Mouse (Mus musculus) embryonic stem cell, embryonic (primary cell): ENCODE measurements around the gene Rab7.

Experiments
- CTCF ChIA-PET, 4 experiments: fragments of 300-600 bp in 2 of 4; fragments of 350-600 bp in 2 of 4; sonication (Branson Sonifier 250); formaldehyde crosslinking; loops; one replicate each; lab custom pipeline; 2022; ENCODE audit warnings: inconsistent platforms in 2 of 4; lab: Charles Lee
- POLR2A ChIA-PET, 4 experiments: fragments of 300-600 bp in 2 of 4; fragments of 350-600 bp in 2 of 4; sonication (Branson Sonifier 250); formaldehyde crosslinking; loops; one replicate each; lab custom pipeline; 2022; ENCODE audit warnings: antibody characterized with exemption in 4 of 4, inconsistent platforms in 1 of 4; lab: Charles Lee

Gene Rab7

DNA sequence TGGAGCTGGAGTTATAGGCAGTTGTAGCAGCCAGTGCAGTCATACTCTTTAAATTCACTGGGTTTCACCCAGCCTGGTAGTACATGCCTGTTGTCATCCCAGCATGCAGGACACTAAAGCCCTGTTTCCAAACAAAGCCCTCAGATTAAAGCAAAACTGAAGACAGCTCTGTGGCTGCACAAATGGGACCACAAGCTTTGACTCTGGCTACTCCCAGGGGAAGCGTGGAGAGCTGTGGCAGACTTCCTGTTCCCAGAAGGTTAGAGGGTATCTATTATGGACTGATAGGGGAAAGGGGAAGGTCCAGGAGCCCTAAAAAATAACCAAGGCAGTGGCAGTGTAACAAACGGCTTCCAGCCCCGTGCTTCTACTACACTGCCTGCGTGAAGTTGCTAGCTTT lies 49.6 kb downstream of the Rab7 start:
- CTCF ChIA-PET: interaction anchor here in 1 of 4 experiments (0.6 kb wide), 2 partner anchors 358 to 975 kb away, joined by 3 read pairs; no protein-coding TSS in a partner anchor
- POLR2A ChIA-PET: interaction anchor here in 2 of 4 experiments (0.6 to 6.6 kb wide), 12 partner anchors 13 to 242 kb away, joined by 3 to 71 read pairs (median 4); partner anchors contain the start of genes H1fx (in 2 of the 2), Hmces (in 1 of the 2) and Rab7 (in 1 of the 2)

DNA sequence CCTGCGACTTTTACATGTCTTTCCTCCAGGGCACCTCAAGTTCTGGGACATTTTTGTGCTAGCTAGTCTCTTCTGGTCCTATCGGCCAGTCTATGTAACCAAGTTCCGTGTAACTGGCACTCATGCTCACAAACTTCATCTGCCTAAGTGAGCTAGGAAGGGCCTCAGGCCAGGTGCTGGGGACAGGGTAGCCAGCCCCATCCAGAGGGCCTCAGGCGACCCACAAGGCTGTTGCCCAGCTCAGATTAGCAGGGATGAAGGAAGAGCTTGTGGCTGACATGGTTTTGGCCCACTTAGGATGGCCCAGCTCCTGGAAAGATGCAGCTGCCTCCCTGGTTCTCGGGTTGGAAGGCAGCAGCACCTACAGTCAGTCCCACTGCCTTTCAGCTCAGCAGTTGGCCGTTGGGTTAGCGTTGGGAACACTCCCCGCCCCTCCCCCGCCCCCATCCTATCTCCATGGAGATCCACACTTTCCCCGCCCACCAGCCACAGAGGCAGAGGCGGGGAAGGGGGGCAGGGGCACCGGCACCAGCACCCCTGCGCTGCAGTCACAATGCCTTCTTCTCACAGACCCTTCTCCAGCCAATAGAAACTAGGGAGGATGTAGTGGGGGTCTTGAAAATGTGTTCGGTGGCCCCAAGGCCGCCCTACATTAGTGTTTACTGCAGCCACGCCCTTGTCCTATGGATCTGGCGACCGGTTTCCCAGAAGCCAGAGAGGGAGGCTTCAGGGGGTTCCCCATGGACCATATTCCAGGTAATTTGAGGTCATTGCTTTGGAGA lies 51.1 kb downstream of the Rab7 start:
- ChIA-PET CTCF (interaction anchor here (0.7 to 1.8 kb wide), 13 partner anchors 13 to 288 kb away, joined by 3 to 10 read pairs (median 4); partner anchors contain the start of genes H1fx (in 3 of the 4) and Copg1 (in 1 of the 4)), POLR2A (interaction anchor here (0.5 to 6.6 kb wide), 66 partner anchors 8 to 323 kb away, joined by 3 to 71 read pairs (median 4); partner anchors contain the start of genes Rab7 (in 4 of the 4), H1fx (in 3 of the 4), Isy1 (in 3 of the 4) and Hmces (in 2 of the 4))

DNA sequence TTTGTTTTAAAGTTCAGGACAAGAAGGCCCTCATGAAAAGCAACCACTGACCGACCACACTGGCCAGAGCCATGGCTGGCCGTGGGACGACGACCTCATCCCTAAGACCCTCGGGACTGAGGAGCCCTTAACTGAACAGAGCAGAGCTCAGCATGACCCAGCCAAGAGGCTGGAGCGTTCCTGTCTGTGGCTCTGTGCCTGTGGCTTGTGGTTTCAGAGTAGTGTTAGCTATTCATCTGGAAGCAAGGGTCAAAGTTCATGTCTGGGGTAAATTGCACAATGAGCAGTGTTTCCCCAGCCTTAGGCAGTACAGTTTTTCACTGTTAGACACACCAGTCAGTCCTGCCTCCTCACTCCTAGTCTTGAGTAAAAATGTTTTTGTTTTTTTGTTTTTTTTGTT lies 52.3 kb downstream of the Rab7 start:
- ChIA-PET POLR2A (interaction anchor here in 3 of 4 experiments (0.5 to 6.6 kb wide), 34 partner anchors 9 to 1586 kb away, joined by 3 to 71 read pairs (median 4); partner anchors contain the start of genes H1fx (in 3 of the 3), Rab7 (in 3 of the 3), Hmces (in 2 of the 3) and Isy1 (in 2 of the 3)), CTCF (interaction anchor here in 2 of 4 experiments (0.7 to 0.9 kb wide), 3 partner anchors 110 to 131 kb away, joined by 3 to 4 read pairs (median 4); no protein-coding TSS in a partner anchor)

DNA sequence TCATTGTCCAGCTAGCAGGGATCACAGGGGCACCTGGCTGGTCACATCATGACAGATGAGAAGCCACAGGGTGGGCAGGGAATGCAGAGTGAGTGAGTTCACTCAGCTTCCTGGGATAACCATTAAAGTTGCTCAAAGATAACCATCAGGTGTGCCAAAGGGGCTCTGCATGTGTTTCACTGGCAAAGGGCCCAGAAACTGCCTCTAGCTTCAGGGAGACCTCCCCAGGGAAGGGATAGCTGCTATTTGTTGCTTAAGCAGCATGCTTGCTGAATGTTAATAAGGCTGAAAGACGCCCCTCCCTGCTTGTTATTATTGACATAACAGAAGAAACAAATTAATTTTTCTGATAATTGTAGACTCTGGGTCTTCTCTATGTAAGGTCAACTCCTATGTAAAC lies 53.2 kb downstream of the Rab7 start:
- ChIA-PET POLR2A (interaction anchor here (0.6 to 6.6 kb wide), 19 partner anchors 8 to 153 kb away, joined by 3 to 71 read pairs (median 3); partner anchors contain the start of genes H1fx (in 3 of the 4), Hmces (in 2 of the 4), Isy1 (in 2 of the 4) and Rab7 (in 2 of the 4)), CTCF (interaction anchor here in 1 of 4 experiments (0.6 kb wide), 1 partner anchor 286 kb away, joined by 4 read pairs; no protein-coding TSS in a partner anchor)

DNA sequence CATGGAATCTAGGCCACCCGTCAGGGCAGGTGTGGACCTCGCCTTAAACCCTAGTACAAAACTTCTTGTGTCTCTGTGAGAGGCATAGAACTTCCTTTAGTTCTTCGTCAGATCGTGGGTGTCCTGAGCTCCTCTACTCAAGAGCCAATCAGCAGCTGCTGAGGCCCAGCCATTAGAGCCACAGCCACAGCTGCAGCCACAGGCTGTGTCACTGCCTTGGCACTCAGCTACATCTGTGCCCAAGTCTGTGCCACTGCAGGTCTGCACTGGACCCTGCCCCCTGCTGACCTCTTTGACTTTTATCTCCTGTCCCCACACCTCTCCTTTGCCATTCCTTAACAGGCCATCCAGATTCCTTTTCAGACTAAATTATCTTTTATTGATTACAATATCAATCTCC lies 53.9 kb downstream of the Rab7 start:
- ChIA-PET CTCF (interaction anchor here in 2 of 4 experiments (0.5 to 0.6 kb wide), 2 partner anchors 9 to 286 kb away, joined by 3 to 4 read pairs; no protein-coding TSS in a partner anchor), POLR2A (interaction anchor here in 3 of 4 experiments (1.0 to 6.6 kb wide), 11 partner anchors 10 to 152 kb away, joined by 3 to 71 read pairs (median 4); partner anchors contain the start of genes H1fx (in 3 of the 3), Hmces (in 1 of the 3), Isy1 (in 1 of the 3) and Rab7 (in 1 of the 3))

DNA sequence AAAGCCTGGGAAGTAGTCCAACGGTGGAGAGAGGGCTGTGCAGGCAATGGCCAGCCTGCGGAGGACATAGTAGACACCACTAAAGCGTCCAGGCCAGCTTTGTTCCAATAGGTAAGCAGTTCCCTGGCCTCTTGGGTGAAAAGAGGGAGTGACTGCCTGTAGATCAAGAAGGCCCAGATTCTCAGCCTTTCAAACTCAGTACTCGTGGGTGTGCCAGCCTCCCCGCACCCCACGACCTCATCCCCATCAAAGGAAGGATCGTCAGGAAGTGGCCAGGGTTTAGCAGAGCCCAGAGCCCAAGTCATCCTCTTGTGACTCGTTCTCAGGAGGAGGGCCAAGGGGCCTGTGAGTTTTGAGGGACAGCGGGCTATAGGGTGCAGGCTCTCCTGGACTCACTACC lies 62.6 kb downstream of the Rab7 start:
- POLR2A ChIA-PET: interaction anchor here in 2 of 4 experiments (1.0 to 2.3 kb wide), 9 partner anchors 8 to 142 kb away, joined by 3 to 15 read pairs (median 7); partner anchors contain the start of gene Rab7 (in 1 of the 2)
- CTCF ChIA-PET: interaction anchor here in 1 of 4 experiments (1.1 kb wide), 1 partner anchor 92 kb away, joined by 3 read pairs; no protein-coding TSS in a partner anchor

DNA sequence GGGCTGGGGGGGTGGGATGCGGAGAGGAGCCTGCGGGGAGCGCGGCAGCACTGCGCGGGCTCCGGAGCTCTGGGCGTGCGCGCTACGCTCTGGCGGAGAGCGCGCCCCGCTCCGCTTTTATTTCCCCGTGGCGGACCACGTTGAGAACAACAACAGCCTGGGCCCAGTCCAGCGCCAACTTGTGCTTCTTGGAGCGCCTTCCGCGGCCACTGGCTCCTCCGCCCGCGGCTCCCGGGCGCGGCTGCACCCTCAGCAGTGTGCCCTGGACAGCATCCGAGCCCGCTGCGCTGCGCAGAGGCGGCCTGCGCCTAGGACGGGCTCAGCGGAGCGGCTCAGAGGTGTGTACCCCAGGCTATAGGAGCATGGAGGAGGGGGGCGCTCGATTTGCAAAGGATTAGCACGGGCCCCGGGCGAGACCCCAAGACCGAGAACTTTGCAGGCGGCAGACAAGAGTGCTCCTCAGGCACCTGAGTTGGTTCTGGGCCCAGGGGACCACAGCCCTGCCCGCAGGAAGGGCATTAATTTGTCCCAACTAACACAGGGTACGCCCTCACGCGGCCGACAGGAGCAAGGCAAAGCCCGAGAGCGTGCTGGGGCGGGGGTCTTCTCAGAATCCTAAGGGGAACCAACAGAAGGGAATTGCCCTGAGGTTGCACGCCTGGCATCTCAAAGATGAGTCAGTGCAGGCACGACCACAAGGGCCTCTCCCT lies 63.4 kb downstream of the Rab7 start, which contains the start of gene H1fx:
Gene H1fx, minus strand, starts transcription at position 91 of the 710 bp plus-strand sequence.
- POLR2A ChIA-PET: interaction anchor here (0.6 to 4.2 kb wide), 57 partner anchors 9 to 860 kb away, joined by 3 to 71 read pairs (median 5); partner anchors contain the start of genes Hmces (in 3 of the 4), Copg1 (in 2 of the 4), Isy1 (in 2 of the 4) and Rab7 (in 2 of the 4)
- CTCF ChIA-PET: interaction anchor here in 3 of 4 experiments (0.6 to 1.9 kb wide), 9 partner anchors 12 to 935 kb away, joined by 3 to 10 read pairs (median 4); partner anchors contain the start of gene Hmces (in 1 of the 3)

DNA sequence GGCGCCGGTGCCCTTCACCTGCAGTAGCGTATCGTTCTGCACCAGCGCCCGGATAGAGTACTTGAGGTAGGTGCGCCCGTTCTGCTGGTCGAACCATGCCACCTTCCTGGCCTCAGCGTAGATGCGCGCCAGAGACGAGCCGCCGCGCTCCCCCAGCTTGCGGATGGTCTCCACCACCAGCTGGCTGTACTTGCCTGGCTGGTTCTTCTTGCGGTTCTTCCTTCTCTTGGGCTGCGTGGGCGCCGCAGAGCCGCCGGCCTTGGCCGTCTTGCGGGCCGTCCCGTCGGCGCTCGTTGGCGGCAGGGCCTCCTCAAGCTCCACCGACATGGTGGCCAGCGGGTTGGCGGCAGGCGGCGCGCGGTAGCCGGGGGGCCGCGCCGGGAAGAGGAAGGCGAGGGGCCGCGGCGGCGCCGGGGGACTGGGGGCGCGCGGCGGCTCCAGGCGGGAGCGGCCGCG lies 64.0 kb downstream of the Rab7 start:
- CTCF ChIA-PET: interaction anchor here in 3 of 4 experiments (0.6 to 1.9 kb wide), 10 partner anchors 11 to 935 kb away, joined by 3 to 10 read pairs (median 4); partner anchors contain the start of gene Hmces (in 1 of the 3)
- POLR2A ChIA-PET: interaction anchor here (0.5 to 4.2 kb wide), 59 partner anchors 9 to 859 kb away, joined by 3 to 71 read pairs (median 5); partner anchors contain the start of genes Hmces (in 3 of the 4), Copg1 (in 2 of the 4), Isy1 (in 2 of the 4) and Rab7 (in 2 of the 4)

DNA sequence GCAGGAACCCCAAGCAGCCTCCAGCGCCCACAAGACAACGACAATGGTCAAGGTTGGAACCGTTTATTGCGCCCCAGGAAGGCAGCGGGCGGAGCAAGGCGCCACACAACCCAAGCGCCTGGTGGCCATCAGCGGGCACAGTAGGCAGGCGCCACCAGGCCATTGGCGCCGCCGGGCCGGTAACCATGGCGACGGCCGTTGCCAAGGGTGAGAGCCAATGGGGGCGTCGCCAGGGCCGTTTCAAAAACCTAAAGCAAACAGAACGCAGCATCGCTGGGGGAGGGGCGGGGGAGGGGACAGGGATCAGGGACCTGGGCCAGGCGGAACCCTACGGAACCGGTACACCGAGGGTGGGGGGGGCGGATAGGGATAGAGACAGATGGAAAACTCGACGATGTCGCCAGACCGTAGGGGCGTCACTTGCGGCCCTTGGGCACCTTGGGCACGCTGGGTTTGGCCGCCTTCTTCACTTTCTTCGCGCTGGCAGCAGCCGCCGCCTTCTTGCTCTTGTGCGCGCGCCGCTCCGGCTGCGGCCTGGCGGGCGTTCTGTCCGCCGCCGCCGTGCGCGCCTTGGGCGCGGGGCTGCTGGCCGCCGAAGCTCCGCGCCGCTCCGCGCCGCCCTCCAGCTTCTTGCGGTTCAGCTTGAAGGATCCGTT lies 64.6 kb downstream of the Rab7 start:
- ChIA-PET POLR2A (interaction anchor here (0.5 to 4.2 kb wide), 50 partner anchors 10 to 858 kb away, joined by 3 to 71 read pairs (median 5); partner anchors contain the start of genes Hmces (in 3 of the 4), Copg1 (in 2 of the 4), Rab7 (in 2 of the 4) and Isy1 (in 1 of the 4)), CTCF (interaction anchor here in 3 of 4 experiments (0.6 to 1.9 kb wide), 8 partner anchors 13 to 236 kb away, joined by 3 to 10 read pairs (median 4); partner anchors contain the start of gene Hmces (in 1 of the 3))

DNA sequence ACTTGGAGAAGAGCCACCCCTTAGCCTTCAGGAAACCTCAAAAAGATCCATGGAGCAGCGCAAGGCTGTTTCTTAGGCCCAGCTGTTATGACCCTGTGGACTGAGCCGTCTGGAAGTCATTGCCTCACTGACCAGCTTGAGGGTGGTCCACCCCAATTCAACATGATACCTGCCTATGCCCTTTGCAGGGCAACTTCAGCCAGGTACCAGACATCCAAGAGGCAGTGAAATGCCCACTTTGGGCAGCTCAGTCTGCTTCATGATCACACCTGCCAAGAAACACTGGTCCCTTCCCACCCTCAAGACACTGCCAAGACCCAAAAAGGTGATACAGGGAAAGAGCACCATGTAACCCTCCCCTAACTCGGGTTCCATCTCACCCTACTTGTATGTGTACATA lies 65.3 kb downstream of the Rab7 start:
- POLR2A ChIA-PET: interaction anchor here in 3 of 4 experiments (1.0 to 4.2 kb wide), 14 partner anchors 10 to 144 kb away, joined by 3 to 71 read pairs (median 4); partner anchors contain the start of gene Hmces (in 1 of the 3)
- CTCF ChIA-PET: interaction anchor here in 3 of 4 experiments (0.5 to 1.9 kb wide), 3 partner anchors 10 to 978 kb away, joined by 3 to 4 read pairs (median 3); no protein-coding TSS in a partner anchor

DNA sequence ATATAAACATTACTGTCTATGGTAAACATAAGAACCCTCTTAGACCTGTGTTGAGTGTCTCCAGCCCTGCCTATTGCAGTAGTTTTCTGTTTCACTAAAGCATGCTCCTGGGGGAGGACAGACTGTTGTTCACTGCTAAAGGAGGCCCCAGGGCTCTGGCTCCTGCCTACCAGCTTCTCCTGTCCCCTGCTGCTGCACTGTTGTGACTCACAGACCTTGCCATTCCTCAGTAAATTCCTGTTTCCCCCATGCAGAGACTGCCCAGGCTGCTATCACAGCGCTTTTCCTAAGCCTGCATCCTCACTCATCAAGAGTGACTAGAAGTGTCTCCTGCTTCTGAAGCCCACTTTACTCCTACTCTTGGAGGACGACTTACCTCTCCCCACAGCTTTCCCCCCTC lies 75.0 kb downstream of the Rab7 start:
- ChIA-PET POLR2A (interaction anchor here in 2 of 4 experiments (1.0 to 1.9 kb wide), 5 partner anchors 9 to 24 kb away, joined by 4 to 9 read pairs (median 4); partner anchors contain the start of gene H1fx (in 1 of the 2)), CTCF (interaction anchor here in 1 of 4 experiments (1.2 to 2.5 kb wide), 2 partner anchors 9 to 11 kb away, joined by 3 to 7 read pairs; partner anchors contain the start of gene H1fx)

DNA sequence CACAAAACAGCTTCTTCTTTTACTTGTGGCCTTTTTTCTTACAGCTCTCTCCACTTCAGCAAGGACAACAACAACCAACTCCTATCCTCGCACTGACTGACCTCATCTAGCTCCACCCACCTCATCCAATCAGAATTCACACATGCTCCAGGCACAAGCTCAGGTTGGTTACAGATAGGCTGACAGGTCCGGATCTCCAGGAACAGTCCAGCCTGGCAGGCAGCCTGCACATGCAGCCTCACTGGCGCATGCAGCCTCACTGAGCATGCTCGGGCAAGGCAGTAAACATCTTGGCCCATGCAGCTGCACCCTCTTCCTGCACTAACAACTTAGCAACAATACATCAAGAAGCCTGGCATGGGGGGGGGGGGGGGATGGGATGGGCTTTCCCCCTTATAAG lies 82.6 kb downstream of the Rab7 start:
- CTCF ChIA-PET: interaction anchor here in 2 of 4 experiments (0.6 kb wide), 2 partner anchors 798 to 893 kb away, joined by 3 read pairs; no protein-coding TSS in a partner anchor
- POLR2A ChIA-PET: interaction anchor here in 3 of 4 experiments (0.6 to 1.7 kb wide), 11 partner anchors 10 to 1415 kb away, joined by 3 to 10 read pairs (median 3); partner anchors contain the start of gene H1fx (in 1 of the 3)
